Mouse (Mus musculus) CH12.LX (cell line): ENCODE data around the gene Fancd2.

Experiments used
- CTCF ChIP-seq, 2 experiments: IDR thresholded peaks in 1 of 2; conservative IDR thresholded peaks in 1 of 2; 2 replicates each; pipeline ENCODE4 v1.5.1; 2011 to 2012; ENCODE audit warnings: low read depth in 2 of 2, low read length in 2 of 2, improper control_type of control experiment in 1 of 2, inconsistent platforms in 1 of 2, mild to moderate bottlenecking in 1 of 2, moderate library complexity in 1 of 2
- E2F4 ChIP-seq: IDR thresholded peaks from 2 replicates; pipeline ENCODE4 v1.6.1; 2011; ENCODE audit warnings: low read depth, low read length, improper control_type of control experiment; ENCODE audit not compliant: insufficient replicate concordance
- ETS1 ChIP-seq: conservative IDR thresholded peaks from 2 replicates; pipeline ENCODE4 v1.6.1; 2012; ENCODE audit warnings: low read depth, mild to moderate bottlenecking, inconsistent platforms, low read length, improper control_type of control experiment, moderate library complexity
- JUN ChIP-seq: IDR thresholded peaks from 2 replicates; pipeline ENCODE4 v1.6.1; 2011; ENCODE audit warnings: low read depth, mild to moderate bottlenecking, low read length, improper control_type of control experiment, moderate library complexity; ENCODE audit not compliant: insufficient read depth
- MAFK ChIP-seq: IDR thresholded peaks from 2 replicates; pipeline ENCODE4 v1.6.1; 2011; ENCODE audit warnings: low read length, improper control_type of control experiment; ENCODE audit not compliant: insufficient replicate concordance
- MAX ChIP-seq: IDR thresholded peaks from 2 replicates; pipeline ENCODE4 v1.6.1; 2011; ENCODE audit warnings: low read length, improper control_type of control experiment
- MAZ ChIP-seq: IDR thresholded peaks from 2 replicates; pipeline ENCODE4 v1.6.1; 2012; ENCODE audit warnings: low read depth, mild to moderate bottlenecking, inconsistent platforms, low read length, improper control_type of control experiment, moderate library complexity
- POLR2A ChIP-seq: IDR thresholded peaks from 2 replicates; pipeline ENCODE4 v1.6.1; 2011; ENCODE audit warnings: low read depth, mild to moderate bottlenecking, improper control_type of control experiment, low read length
- POLR2AphosphoS2 ChIP-seq: IDR thresholded peaks from 2 replicates; pipeline ENCODE4 v1.6.1; 2011; ENCODE audit warnings: low read depth, low read length, improper control_type of control experiment
- RAD21 ChIP-seq: IDR thresholded peaks from 2 replicates; pipeline ENCODE4 v1.6.1; 2011; ENCODE audit warnings: low read depth, mild to moderate bottlenecking, low read length, improper control_type of control experiment, moderate library complexity
- RCOR1 ChIP-seq: conservative IDR thresholded peaks from 2 replicates; pipeline ENCODE4 v1.6.1; 2012; ENCODE audit warnings: low read depth, mild to moderate bottlenecking, inconsistent platforms, low read length, improper control_type of control experiment
- UBTF ChIP-seq: IDR thresholded peaks from 2 replicates; pipeline ENCODE4 v1.6.1; 2012; ENCODE audit warnings: low read depth, mild to moderate bottlenecking, inconsistent platforms, low read length, improper control_type of control experiment, moderate library complexity
- ZMIZ1 ChIP-seq: IDR thresholded peaks from 2 replicates; pipeline ENCODE4 v1.6.1; 2012; ENCODE audit warnings: low read depth, mild to moderate bottlenecking, inconsistent platforms, low read length, improper control_type of control experiment
- ZNF384 ChIP-seq: IDR thresholded peaks from 2 replicates; pipeline ENCODE4 v1.6.1; 2012; ENCODE audit warnings: low read depth, low read length, improper control_type of control experiment, inconsistent platforms

- TF ChIP-seq ETS1 (no peak), UBTF (no peak), RAD21 (no peak), CTCF (conservative IDR thresholded peaks at IDR 0.05 in 1 of 2, IDR thresholded peaks at IDR 0.05 in 1 of 2; ENCODE audit: low read depth in 2 of 2, low read length in 2 of 2) (no peak), ZNF384 (no peak), MAZ (no peak), MAFK (no peak), POLR2AphosphoS2 (no peak), POLR2A (no peak), RCOR1 (no peak), JUN (no peak), ZMIZ1 (no peak), E2F4 (no peak), MAX (no peak)
Observed at GRCm38 (mm10) chr6:113624989-113625770, 93.7 kb downstream of the Fancd2 start.
